Mouse (Mus musculus) T-helper 17 cell (primary cell): ENCODE results near the gene Ilf3.
"Not testable (repeated sequence)": the region's sequence is repeated elsewhere in the genome, so short reads cannot be mapped to it uniquely, and the experiment has no call there.

Source experiments
- in situ Hi-C, 2 experiments: fragments of 300-600 bp; cut with MboI, MseI; formaldehyde crosslinking; loops; 1 replicate in 1 of 2; 2 replicates in 1 of 2; pipeline ENCODE4 v1.15.1; 2025; ENCODE audit warnings: high pct_unique_total_duplicates in 2 of 2

The Ilf3 gene

DNA sequence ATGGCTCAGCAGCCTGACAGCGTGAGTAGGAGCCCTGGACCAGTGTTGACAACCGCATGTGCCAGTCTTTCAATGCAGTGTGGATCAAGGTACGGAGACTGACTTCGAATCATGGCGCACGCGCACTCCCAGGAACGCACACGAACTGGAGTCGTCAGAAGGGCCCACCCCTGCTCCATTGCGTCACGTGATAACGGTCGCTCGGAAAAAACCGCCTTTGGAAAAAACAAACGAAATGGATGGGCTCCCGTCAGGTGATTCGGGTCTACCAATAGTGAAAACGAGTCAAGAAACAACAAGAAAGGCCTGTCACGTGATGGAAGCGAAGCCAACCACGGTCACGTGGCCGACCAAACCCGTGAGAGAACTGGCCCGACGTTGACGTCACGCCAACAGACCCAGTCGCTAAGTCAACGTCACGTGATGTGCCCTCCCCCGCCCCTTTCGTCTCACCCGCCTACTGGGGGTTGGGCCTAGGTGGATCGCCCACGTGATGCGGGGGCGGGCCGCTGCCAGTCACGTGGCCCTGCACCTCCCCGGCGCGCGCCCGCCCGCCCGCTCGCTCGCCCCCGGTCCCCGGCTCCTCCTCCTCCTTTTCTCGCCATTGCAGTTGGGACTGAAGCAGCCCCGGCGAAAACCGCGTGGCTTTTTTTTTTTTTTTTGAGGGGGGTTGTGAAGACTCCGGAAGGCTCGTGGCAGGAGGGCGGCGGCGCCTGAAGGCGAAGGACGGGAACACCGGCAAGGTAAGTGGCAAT, at the start of gene Ilf3:
TSS of gene Ilf3 (plus strand) at position 515 of the 755 bp plus-strand sequence.
- in situ Hi-C loops: no loop called here

DNA sequence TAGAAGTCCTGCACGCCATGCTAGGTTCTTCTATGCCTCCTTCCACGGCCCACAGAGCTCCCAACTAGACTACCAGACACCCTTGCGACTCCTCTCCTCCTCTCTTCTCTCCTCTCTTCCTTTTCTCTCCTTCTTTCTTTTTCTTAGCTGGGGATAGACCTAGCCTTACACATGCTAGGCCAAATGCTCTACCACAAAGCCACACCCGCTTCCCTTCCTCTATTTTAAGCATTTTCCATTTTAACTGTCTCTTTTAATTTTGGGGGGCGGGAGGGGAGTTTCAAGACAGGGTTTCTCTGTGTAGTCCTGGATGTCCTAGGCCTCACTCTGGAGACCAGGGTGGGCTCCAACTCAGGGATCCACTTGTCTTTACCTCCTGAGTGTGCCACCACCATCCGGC, 48.9 kb upstream of the Ilf3 start:
- in situ Hi-C loops: loop anchor here (5.0 kb wide), 2 partner anchors 34 to 94 kb away; partner anchors contain the start of gene Qtrt1 (in 1 of the 2)

DNA sequence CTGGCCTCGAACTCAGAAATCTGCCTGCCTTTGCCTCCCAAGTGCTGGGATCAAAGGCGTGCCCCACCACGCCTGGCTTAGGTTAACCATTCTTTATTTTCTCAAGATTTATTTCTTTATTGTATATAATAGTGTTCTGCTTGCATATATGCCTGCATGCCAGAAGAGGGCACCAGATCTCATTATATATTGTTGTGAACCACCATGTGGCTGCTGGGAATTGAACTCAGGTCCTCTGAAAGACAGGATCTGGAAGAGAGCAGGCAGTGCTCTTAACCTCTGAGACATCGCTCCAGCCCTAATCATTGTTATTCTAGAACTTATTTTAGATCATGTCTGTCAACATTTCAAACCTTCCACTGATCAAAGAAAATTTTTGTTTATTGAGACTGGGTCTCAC, 48.2 kb upstream of the Ilf3 start:
- in situ Hi-C loops: loop anchor here (5.0 kb wide), 2 partner anchors 33 to 93 kb away; partner anchors contain the start of gene Qtrt1 (in 1 of the 2)

DNA sequence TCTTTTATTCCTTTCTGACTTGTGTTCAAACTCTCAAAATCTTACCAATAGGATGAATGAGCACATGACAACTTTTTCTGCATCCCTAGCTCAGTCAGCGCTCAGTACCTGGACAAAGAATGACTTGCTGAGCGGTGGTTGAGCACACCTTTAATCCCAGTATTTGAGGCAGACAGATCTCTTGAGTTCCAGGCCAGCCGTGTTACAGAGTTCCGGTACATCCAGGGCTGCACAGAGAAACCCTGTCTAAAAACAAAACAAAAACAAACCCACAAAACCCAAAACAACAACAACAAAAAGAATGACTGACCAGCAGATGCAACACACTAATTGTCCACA, 47.4 kb upstream of the Ilf3 start:
- in situ Hi-C loops: no loop called here

DNA sequence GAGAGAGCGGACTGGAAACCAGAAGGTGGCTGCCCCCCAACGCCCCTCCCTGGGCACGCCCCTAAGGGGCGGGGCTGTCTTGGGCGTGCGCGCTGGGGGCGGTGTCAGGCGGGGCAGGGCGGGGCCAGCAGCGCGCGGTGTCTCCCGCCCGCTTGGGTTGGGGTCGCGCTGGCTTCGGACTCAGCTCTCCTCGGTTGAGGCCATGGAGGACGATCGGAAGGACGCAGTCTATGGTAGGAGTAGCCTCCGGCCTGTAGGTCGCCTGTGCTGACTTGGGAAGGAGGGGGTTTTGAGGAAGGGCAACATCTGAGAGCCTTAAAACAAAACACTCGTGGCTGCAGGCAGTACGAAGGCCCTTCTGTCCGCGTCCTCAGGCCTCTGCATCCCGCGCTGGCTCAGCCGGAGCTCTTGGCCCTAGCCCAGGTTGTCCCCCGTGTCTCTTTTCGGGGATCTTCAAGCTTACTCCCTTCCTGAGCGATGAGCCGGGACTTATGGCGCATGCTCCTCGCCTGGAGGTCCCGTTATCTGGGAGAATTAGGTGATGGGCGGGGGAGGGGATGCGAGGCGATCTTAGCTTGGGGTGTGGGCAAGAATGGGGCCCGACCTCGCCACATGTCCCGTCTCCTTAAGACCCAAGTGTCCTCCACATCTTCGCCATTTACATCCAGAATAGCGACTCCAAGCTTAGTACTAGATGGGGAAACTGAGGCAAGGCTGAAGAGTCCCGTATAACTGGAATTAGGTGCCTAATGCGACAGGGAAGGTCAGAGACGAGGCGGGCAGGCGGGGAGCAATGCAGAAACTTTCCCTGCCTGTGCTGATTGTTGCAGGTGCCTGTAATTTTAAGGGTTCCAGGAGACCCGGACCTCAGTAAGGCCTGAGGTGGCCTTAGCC, 46.8 kb upstream of the Ilf3 start, which contains the start of gene Slc44a2:
TSS of gene Slc44a2 (plus strand) at position 80 of the 894 bp plus-strand sequence.
- in situ Hi-C loops: no loop called here

DNA sequence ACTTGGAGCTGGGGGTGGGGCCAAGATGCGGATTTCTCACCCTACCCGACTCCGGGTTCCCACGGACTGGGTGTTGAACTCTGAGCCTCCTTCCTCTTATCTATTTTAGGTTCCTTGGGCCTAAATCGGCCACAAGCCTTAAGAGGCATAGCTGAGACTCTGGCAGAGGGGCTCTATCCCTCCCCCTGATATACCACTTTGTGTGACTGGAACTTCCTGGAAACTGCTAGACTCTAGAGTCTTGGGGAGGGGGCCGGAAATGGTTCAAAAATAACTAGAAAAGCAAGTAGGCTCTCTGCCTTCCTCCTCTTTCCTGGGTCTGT, 46.2 kb upstream of the Ilf3 start:
- in situ Hi-C loops: no loop called here

DNA sequence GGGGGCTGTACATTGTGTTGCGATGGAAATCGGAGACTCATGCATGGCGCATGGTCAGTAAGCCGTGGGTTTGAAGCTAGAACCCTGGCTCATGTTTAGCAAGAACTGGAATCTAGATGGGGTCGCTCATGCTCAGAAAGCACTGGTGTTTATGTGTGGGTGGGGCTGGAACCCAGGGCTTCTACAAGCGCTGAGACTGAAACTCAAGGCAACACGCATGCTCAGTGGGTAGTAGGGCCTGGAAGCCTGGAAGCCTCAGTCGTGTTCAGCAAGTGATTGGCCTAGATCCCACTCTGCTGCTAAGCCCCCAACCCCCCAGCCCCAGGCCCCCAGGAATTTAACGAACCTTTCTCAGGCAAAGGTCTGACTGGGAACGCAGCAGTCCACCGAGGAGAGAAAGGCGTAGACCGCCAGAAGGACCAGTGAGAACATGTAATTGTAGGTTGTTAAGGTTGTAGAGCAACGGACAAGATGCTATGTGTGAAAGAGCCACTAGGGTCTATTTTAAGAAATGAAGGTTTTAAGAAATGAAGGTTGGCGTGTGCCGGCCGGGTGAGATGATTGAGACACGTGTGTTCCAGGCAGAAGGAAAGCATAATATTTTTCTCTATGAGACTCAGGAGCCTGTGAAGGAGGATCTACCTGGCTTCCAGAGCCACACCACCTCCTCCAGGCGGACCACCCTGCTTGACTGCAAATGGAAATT, 45.3 kb upstream of the Ilf3 start:
- in situ Hi-C loops: no loop called here

DNA sequence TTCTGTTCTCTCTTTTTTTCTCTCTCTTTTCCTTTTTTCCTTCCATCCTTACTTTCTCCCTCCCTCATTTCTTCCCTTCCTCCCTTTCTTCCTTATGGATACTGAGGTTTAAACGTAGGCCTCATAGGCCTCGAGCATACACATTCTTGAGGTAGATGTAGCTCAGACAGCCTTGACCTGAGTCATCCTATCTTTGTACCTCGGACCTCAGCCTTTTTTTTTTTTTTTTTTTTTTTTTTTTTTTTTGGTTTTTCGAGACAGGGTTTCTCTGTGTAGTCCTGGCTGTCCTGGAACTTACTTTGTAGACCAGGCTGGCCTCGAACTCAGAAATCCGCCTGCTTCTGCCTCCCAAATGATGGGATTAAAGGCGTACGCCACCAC, 44.8 kb upstream of the Ilf3 start:
- in situ Hi-C loops: not testable (repeated sequence)

DNA sequence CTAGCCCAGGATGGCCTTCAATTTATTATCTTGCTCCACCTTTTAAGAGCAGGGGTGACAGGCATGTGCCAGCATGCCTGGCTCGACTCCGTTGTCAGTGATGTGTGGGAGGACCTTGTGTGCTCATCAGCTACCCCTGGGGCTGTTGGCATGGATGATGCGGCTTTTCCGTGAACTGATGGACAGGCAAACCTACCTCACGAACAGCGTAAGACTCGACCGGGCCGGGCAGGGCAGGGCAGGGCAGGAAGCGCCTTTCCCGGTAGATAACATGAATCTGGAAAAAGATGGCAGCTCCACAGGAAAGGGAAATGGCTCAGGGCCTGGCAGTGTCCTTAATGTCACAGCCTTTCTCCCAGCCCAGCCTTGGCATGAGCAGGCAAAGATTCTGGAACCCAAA, 43.4 kb upstream of the Ilf3 start:
- in situ Hi-C loops: no loop called here

DNA sequence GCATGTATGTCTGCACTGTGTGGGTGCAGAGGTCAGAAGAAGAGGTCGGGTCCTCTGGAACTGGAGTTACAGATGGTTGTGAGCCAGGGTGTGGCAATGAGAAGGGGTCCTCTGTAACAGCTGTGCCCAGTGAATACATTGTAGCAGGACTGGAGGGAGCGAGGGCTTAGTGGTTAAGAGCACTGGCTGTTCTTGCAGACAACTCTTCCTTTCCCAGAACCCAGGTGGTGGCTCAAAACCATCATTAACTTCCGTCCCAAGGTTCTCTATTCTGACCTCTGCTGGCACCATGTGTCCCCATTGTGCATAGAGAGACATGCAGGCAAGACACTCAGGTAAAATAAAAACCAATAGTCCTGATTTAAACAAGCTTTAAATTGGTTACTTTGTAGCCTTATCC, 40.1 kb upstream of the Ilf3 start:
- in situ Hi-C loops: no loop called here

DNA sequence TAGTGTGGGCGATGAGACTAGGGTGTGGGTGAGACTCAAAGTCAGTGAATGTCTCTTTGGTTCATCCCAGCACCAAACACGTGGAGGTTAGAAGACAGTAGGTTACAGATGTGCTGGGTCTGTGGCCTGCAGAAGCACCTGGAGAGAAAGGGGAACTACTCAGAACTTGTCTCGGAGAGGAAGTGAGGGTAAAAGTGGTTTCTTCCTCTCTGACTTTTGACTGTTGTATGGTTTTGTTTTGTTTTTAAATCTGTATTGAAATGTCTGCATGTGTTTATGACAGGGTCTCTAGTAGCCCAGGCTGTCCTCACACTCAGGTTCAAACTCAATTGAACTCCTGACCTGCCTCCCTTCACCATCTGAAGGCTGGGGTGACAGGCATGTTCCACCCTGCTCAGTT, 39.6 kb upstream of the Ilf3 start:
- in situ Hi-C loops: no loop called here

DNA sequence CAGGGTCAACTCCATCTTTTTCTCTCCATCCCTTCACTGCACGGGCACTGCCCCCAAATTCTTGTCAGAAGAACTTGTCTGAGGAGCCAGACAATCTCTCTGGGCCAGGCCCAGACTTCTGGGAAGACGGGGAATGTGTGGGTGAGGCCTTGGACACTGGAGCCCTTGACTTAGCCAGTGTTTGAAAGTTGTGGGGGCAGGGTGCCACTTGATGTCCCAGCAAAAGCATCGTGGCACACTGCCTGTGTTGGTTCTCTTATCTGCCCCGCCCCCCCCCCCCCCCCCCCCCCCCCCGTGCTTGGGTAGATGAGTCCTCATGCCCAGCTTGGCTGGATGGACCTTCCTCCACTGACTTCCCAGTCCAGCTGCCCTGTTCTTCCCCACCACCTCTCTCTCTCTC, 38.6 kb upstream of the Ilf3 start:
- in situ Hi-C loops: no loop called here

DNA sequence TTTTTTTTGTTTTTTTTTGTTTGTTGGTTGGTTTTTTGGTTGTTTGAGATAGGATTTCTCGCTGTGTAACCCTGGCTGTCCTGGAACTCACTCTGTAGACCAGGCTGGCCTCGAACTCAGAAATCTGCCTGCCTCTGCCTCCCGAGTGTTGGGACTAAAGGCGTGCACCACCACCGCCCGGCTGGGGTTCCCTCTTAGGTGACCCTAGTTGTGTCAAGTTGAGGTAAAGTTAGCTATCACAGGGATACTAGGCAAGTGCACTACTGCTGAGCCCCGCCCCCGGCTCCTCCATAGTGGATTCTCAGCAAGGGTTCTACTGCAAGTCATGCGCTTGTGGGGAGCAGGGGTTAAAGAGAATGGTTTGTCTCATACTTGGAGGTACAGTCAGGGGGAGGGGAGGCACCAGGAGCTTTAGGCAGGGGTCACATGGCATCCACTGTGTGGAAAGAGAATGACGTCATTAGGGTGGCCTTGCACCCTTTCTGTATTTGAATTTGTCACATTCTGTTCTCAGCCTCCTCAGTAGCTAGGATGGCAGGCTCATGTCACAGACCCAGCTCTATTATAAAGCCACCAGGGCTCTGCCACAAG, 37.9 kb upstream of the Ilf3 start:
- in situ Hi-C loops: no loop called here

DNA sequence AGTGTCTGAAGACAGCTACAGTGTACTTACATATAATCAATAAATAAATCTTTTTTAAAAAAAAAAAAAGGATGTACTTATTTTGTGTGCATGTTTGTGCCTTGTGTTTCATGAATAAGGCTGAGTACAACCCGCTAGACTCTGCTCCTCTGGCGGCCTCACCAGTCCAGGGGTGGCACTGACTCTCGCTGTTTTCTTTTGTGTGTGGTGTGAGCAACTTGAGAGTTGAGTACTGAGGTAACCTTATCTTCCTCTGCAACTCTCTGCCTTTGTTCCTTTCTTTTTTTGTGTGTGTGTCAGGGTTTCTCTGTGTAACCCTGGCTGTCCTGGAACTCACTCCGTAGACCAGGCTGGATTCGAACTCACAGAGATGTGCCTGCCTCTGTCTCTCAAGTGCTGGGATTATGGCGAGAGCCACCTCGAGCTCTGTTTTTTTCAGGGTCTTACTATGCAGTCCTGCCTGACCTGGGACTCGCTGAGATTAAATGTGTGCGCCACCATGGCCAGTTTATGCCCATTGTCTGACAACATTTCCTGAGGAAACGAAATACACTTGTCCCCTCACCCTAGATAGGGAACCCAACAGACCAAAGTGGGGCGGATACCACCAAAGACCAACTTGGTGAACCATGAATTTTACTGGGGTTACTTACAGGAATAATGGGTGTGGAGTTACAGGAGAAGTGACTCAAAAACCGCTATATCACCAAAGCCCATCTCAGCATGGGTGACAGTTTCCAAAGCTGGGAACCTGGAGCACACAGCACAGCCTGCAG, 36.1 kb upstream of the Ilf3 start:
- in situ Hi-C loops: no loop called here

DNA sequence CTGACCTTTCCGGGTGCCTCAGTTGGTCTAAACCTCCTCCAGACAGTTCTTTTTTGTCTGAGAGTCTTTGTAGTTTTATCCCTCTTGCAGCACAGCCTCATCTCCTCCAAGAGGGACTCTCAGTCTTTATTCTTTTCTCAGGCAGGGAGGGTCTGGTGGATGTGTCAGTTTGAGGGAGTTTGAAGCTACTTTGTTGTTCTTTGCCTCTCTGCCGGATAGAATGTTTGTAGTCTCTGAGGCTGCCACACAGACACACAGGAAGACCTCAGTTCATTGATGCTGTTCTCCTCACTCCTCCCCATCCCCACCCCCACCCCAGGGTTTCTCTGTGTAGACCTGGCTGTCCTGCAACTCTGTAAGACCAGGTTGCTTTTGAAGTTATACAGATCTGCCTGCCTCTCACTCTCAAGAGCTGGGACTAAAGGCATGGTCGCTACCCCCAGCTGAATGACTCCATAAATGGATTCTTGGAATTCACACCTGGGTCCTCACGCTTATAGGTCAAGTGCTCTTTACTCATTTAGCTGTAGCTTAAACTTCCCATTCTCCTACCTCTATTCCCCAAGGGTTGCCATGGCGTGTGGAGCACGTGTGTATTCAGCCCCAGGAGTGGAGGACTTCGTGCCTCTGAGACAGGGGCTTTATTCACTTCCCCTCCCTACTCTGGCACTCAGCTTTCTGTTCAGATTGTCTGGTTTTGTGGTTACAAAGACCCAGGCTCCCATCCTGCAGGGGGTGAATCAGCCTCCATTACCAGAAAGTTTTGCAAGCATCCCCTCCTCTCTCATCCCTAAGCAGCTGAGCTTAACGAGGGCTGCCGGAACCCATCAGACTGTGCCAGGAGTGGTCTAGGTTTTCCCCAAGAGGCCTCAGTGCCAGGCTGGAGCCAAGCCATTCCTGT, 35.3 kb upstream of the Ilf3 start:
- in situ Hi-C loops: no loop called here

DNA sequence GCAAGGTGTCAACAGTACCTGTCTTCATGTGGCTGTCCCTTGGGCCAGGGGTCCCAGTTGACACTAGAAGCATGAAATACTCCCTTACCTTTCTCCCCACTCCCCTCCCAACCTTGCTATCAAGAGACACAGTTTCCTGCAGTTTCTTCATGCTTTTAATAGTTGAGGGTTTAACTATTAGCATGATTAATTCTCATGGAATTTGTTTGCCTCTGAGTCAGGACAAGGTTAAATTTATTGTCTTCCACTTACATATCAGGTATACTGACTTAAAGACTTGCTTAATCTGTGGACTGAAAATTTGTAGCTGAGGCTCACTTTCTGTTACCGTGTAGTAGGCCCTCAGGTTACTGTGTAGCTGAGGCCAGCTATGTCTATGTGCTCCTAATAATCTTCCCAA, 34.1 kb upstream of the Ilf3 start:
- in situ Hi-C loops: no loop called here

DNA sequence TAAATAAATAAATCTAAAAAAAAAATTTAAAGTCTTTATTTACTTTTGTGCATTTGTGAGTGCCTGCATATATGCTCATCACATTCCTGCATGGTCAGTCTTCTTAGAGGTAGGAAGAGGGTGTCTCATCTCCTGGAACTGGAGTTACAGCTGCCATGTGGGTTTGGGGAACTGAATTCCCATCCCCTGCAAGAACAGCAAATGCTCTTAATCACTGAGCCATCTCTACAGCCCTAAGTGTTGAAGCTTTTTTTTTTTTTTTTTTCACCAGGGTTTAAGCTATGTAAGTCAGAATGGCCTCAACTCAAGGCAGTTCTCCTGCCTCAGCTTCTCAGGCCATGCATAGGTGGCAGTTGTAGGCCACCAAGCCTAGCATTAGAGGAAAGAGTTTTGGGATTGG, 32.9 kb upstream of the Ilf3 start:
- in situ Hi-C loops: no loop called here

DNA sequence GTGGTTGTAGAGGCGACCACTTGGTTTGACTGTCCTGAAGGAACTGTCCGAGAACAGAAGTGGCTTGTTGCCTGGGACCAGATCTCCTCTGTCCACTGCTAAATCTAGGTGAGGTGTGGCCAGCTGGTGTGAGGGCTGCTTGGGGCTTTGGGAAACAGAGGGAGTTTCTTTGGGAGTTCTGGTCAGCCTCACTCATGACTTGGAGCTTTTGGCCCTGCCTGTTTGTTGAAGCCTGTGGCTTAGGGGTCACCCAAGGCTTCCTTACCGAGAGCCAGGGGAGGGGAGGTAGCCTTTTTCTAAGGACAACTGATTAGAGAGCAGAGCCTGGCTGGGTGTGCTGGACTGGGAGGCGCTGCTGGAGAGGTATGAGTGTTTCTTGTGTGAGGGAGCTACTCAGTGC, 32.3 kb upstream of the Ilf3 start:
- in situ Hi-C loops: no loop called here

DNA sequence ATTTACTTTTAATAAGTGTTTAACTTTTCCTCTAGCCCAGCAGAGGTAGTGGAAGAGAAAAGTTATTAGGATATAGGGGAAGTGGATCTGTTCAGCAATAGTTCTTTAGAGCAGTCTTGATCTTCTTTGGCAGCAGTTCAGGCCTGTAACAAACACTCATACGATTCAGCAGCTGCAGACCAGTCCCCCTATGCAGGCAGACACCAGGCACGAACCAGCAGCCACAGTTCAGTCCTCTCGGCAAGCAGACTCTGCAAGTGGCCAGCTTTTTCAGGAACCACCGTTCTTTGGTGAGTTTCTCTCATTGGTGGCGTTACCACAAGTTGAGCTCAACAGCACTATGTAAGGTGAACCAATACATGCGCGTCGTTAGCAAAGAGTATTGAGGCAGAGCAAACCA, 31.2 kb upstream of the Ilf3 start:
- in situ Hi-C loops: no loop called here

DNA sequence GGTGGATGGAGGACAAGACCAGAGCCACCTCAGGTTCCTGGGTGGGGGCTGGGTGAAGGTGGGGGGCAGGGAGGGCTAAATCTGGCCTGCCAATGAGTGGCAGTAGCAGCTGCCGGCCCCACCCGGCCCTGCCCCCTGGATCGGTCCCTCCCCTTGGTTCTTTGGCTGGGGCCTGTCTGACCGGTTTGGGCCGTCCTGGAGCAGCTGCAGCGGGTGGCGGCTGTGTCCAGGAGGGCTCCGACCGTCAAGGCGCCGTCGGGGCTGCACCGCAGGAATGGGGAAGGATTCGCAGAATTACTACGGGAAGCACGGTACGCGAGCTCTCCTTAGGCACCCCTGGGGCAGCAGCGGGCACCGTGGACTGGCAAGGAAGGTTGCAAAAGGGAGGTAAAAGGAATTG, 30.0 kb upstream of the Ilf3 start:
- in situ Hi-C loops: no loop called here
